Mouse (Mus musculus) midbrain, embryonic 12.5 days (tissue): Measurements from ENCODE around the gene Cop1. TPM values are rescaled to one million over a fixed set of nuclear protein-coding genes. Genes with fewer than 3 reads are reported as not detected.

Experiments used
- ATAC-seq: fragments of 200-750 bp; cut with Nextera tagmentation; 2 replicates; pipeline ENCODE4 v1.8.0; 2017; ENCODE audit warnings: low read depth, moderate TSS enrichment, moderate library complexity; ENCODE audit not compliant: low FRiP score
- H3K27ac ChIP-seq: fragments of 300-500 bp; sonication (generic); replicated peaks from 2 replicates; pipeline ENCODE4 v1.5.1; 2016; ENCODE audit warnings: mild to moderate bottlenecking
- H3K27me3 ChIP-seq: fragments of 300-500 bp; sonication (generic); 2 replicates; pipeline ENCODE4 v1.6.1; 2016; ENCODE audit warnings: mild to moderate bottlenecking
- H3K36me3 ChIP-seq: fragments of 300-500 bp; sonication (generic); 2 replicates; pipeline ENCODE4 v1.6.1; 2016
- H3K4me1 ChIP-seq: fragments of 300-500 bp; sonication (generic); 2 replicates; pipeline ENCODE4 v1.6.1; 2016
- H3K4me2 ChIP-seq: fragments of 300-500 bp; sonication (generic); replicated peaks from 2 replicates; pipeline ENCODE4 v1.6.1; 2016; ENCODE audit warnings: mild to moderate bottlenecking, moderate library complexity
- H3K4me3 ChIP-seq: fragments of 300-500 bp; sonication (generic); 2 replicates; pipeline ENCODE4 v1.5.1; 2016; ENCODE audit warnings: mild to moderate bottlenecking
- H3K9ac ChIP-seq: fragments of 300-500 bp; sonication (generic); replicated peaks from 2 replicates; pipeline ENCODE4 v1.6.1; 2016; ENCODE audit warnings: mild to moderate bottlenecking, moderate library complexity
- H3K9me3 ChIP-seq: fragments of 300-500 bp; sonication (generic); 2 replicates; pipeline ENCODE4 v1.6.1; 2016; ENCODE audit warnings: mild to moderate bottlenecking
- WGBS: fragments of 180-500 bp; shearing (Covaris S2); methylation state at CpG from one replicate; pipeline ENCODE4 v1.1.7; 2016; 5-methylcytosine and 5-hydroxymethylcytosine counted together
- polyA plus RNA-seq: library from polyadenylated mRNA; unstranded; fragments of >200 nt; fragmentation: Nextera tagmentation; extraction: Ambion mirVana; gene quantifications from 2 replicates; pipeline ENCODE4 v1.2.1, GENCODE M21; 2016

Cop1 gene
- polyA plus RNA-seq, 1 experiment from 2014 or later, result 102 TPM

DNA sequence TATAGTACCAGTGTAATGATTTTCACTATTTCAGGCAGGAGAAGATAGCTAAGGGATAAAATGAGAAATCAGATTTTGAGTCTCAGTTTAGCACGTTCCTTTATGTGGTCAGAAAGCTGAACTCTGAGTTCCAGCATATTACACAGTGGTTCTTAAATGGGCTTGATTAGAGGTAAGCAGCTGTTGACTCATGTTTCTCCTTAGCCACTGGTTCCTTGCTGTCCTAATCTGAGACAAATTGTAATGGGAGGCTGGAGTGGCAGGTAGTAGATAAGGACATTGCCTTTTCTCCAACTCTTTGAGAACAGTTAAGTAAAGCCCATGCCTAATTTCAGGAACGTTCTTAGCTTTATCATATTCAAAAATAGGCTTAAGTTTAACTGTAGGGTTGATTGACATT, 3.6 kb downstream of the Cop1 start:
- peaks cover 6% of the 10 kb centered on the region for H3K36me3 ChIP-seq
- no peaks in the 10 kb centered on the region for H3K9me3 ChIP-seq
- H3K27ac ChIP-seq, result no peak overlapping the region
- no peak overlapping the region for H3K4me2 ChIP-seq
- no peak for ATAC-seq
- no peaks in the 10 kb centered on the region for H3K27me3 ChIP-seq
- H3K9ac ChIP-seq, result no peak overlapping the region
- H3K4me1 ChIP-seq, result peaks cover 28% of the 10 kb centered on the region
- H3K4me3 ChIP-seq, result no peak overlapping the region
- 92% methylated on average over 2 of the region's 2 CpGs for WGBS

DNA sequence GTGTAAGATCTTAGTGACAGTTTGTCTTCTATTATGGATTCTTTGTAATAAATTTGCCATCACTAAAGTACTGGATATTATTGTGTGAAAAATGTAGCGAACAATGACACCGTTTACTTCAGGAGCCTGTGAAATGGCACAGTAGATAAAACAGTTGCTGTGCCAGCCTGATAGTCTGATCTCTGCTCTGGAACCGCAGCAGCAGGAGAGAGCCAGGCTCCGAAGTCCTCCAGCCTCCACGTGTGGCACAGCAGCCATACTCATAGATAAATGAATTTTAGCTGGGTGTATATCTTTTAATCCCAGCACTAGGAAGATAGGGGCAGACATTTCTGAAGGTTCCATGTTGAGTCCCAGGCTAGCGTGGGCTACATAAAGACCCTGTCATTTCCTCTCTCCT, 6.0 kb downstream of the Cop1 start:
- no peak for ATAC-seq
- H3K27ac ChIP-seq, result no peak overlapping the region
- no peaks in the 10 kb centered on the region for H3K27me3 ChIP-seq
- no peaks in the 10 kb centered on the region for H3K9me3 ChIP-seq
- H3K4me2 ChIP-seq, result no peak overlapping the region
- peaks cover 26% of the 10 kb centered on the region for H3K4me1 ChIP-seq
- H3K9ac ChIP-seq, result no peak overlapping the region
- 89% methylated on average over 6 of the region's 6 CpGs for WGBS
- H3K4me3 ChIP-seq, result no peak overlapping the region
- peaks cover 7% of the 10 kb centered on the region for H3K36me3 ChIP-seq

DNA sequence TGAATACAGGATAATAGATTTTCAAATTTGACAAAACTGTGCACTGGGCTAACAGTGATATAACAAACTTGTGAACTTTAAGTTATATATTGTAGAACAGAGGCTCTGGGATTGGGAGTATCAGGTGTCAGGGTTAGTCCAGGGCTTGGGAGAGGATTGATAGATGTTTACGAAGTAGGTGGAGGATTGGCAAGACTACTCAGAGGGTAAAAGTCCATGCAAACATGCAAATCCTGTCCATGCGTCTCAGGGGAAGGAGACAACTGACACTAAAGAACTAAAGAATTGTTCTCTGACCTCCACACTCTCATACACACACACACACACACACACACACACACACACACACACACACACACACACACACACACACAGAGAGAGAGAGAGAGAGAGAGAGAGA, 18.2 kb downstream of the Cop1 start:
- Histone ChIP-seq H3K36me3 (peaks cover 25% of the 10 kb centered on the region), H3K4me3 (no peak overlapping the region), H3K27me3 (no peaks in the 10 kb centered on the region), H3K4me1 (no peaks in the 10 kb centered on the region), H3K9me3 (no peaks in the 10 kb centered on the region), H3K4me2 (no peak overlapping the region), H3K9ac (no peak overlapping the region), H3K27ac (no peak overlapping the region)
- WGBS, result 79% methylated on average over 2 of the region's 2 CpGs
- no peak for ATAC-seq

DNA sequence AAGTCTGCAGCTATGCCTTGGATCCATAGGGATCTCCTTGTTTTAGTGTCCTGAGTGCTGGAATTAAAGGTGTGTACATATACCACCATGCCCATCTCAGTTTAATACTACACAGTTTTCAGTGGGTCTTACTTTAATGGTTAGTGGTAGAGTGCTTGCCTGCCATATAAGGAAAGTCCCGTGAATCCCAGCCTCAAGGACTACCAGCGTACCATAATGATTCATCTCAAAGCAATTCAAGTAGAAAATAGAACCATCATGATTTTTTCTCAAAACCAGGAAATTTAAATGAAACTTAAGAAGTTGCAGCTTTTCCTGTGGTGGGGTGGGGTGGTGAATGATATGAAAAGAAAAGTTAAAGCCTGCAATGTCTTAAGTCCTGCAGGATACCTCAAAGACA, 21.0 kb downstream of the Cop1 start:
- Histone ChIP-seq H3K4me3 (no peak overlapping the region), H3K9ac (no peak overlapping the region), H3K27ac (no peak overlapping the region), H3K27me3 (no peaks in the 10 kb centered on the region), H3K4me1 (no peaks in the 10 kb centered on the region), H3K9me3 (no peaks in the 10 kb centered on the region), H3K4me2 (no peak overlapping the region), H3K36me3 (peaks cover 26% of the 10 kb centered on the region)
- 90% methylated on average over 2 of the region's 2 CpGs for WGBS
- no peak for ATAC-seq

DNA sequence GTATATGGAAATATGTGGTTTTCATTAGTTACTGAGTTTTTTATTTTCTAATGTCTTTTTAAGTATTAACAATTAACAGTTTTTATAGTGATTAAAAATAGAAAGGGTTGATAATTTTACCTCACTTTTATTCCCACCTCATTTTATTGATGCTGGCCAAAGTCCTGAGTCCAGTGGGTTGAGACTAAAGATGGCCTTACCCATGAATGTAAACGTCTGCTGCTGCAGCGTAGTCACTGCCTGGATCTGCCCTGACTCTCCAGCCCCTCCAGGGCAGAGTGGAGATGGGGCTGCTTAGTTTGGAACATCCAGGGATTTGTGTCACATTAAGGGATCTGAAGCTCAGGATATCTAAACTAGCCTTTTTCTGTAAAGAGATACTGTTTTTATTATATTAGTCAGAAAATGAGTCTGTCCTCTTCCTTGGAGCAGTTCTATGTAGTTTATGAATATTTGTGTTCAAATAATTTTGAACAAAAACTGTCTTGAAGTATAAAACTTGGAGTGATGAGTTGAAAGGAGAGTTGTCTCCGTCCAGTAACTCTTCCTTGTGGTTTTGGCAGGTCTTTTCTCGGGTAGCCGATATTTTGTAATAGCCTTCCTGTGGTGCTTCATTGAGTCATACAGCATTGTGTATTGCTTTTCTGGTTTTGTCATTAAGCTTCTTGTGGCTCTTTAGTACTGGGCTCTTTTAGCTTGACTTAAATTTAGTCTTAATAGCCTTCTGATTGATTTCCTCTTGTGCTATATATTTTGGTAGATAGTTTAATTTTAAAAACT, 23.0 kb downstream of the Cop1 start:
- WGBS, result 88% methylated on average over 5 of the region's 5 CpGs
- Histone ChIP-seq H3K9me3 (no peaks in the 10 kb centered on the region), H3K36me3 (peaks cover 26% of the 10 kb centered on the region), H3K27ac (no peak overlapping the region), H3K27me3 (no peaks in the 10 kb centered on the region), H3K9ac (no peak overlapping the region), H3K4me2 (no peak overlapping the region), H3K4me1 (no peaks in the 10 kb centered on the region), H3K4me3 (no peak overlapping the region)
- ATAC-seq, result no peak

DNA sequence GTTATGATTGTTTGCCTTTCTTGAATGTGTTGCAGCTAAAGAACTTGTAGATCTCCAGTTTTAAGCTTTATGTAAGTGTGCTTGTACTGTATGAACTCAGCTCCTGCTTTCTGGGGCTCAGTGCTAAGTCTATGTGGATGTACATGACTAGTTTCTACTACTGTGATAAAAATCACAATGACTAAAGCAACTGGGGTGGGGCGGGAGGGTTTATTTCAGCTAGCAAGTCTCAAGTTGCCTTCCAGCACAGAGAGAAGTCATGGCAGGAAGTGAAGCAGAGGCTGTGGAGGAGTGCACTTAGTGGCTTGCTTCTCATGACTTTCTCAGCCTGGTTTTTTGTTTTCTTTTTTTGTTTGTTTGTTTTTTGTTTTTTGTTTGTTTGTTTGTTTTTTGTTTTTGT, 24.4 kb downstream of the Cop1 start:
- H3K9ac ChIP-seq, result no peak overlapping the region
- H3K27ac ChIP-seq, result no peak overlapping the region
- H3K27me3 ChIP-seq, result no peaks in the 10 kb centered on the region
- ATAC-seq, result no peak
- no peaks in the 10 kb centered on the region for H3K9me3 ChIP-seq
- H3K36me3 ChIP-seq, result peaks cover 27% of the 10 kb centered on the region
- 91% methylated on average over 1 of the region's 1 CpGs for WGBS
- H3K4me1 ChIP-seq, result no peaks in the 10 kb centered on the region
- H3K4me2 ChIP-seq, result no peak overlapping the region
- no peak overlapping the region for H3K4me3 ChIP-seq

DNA sequence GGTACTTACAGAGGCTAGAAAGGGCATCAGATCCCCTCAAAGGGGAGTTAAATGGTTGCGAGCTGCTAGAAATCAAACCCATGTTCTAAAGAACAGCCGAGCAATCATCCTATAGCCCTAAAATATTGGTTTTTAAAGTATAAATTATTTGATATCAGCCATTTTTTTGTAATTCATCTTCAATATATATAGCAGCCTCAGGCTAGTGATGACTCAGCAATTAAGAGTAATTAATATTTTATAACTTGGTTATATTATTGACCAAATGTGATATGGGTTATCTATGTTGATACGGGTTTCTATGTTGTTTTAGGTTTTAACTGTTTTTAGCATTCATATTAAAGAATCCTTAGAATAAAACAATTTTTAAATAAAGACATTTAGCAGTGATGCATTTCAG, 31.7 kb downstream of the Cop1 start:
- WGBS, result 93% methylated on average over 3 of the region's 3 CpGs
- no peak overlapping the region for H3K9ac ChIP-seq
- no peaks in the 10 kb centered on the region for H3K9me3 ChIP-seq
- no peaks in the 10 kb centered on the region for H3K4me1 ChIP-seq
- no peak overlapping the region for H3K4me3 ChIP-seq
- no peak overlapping the region for H3K27ac ChIP-seq
- no peaks in the 10 kb centered on the region for H3K27me3 ChIP-seq
- H3K4me2 ChIP-seq, result no peak overlapping the region
- ATAC-seq, result no peak
- peaks cover 15% of the 10 kb centered on the region for H3K36me3 ChIP-seq

DNA sequence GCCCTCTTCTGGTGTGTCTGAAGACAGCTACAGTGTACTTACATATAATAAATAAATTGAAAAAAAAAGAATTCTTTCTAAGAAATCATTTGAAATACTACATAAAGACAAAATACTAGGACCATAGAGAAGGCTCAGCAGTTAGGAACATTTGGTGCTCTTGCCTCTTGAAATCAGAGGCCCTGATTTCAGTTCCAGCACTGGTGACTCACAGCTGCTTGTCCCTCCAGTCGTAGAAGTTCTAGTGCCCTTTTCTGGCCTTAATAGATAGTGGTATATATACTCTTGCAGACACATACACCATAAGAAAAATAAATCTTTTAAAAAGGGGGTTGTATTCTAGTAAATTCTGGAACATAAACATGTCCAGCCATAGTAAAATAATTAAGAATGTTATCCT, 48.0 kb downstream of the Cop1 start:
- no peaks in the 10 kb centered on the region for H3K4me1 ChIP-seq
- H3K4me3 ChIP-seq, result no peak overlapping the region
- no peak for ATAC-seq
- H3K27ac ChIP-seq, result no peak overlapping the region
- H3K27me3 ChIP-seq, result no peaks in the 10 kb centered on the region
- 86% methylated on average over 1 of the region's 1 CpGs for WGBS
- peaks cover 18% of the 10 kb centered on the region for H3K36me3 ChIP-seq
- no peaks in the 10 kb centered on the region for H3K9me3 ChIP-seq
- H3K9ac ChIP-seq, result no peak overlapping the region
- no peak overlapping the region for H3K4me2 ChIP-seq

DNA sequence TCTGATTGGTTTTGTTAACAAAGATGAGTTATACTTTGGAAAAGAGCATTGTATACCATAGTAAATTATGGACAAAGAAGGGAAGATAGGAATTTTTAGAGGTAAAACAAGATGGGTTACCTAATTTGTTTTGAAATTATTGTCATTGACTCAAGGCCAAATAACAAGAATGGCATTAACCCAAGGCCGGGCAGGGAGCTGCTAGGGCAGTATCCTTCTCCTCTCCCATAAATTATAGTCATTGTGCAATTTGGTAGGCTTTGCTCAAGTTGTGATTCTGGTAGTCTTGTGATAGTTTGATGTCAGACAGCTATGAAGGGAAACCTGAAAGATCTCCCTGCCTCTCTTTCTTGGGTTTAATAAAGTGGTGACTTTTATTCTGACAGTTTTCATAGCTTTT, 49.7 kb downstream of the Cop1 start:
- H3K4me1 ChIP-seq, result no peaks in the 10 kb centered on the region
- 94% methylated on average over 1 of the region's 1 CpGs for WGBS
- no peak overlapping the region for H3K4me3 ChIP-seq
- no peak overlapping the region for H3K27ac ChIP-seq
- H3K36me3 ChIP-seq, result peaks cover 18% of the 10 kb centered on the region
- no peak overlapping the region for H3K9ac ChIP-seq
- no peak overlapping the region for H3K4me2 ChIP-seq
- ATAC-seq, result no peak
- H3K9me3 ChIP-seq, result no peaks in the 10 kb centered on the region
- H3K27me3 ChIP-seq, result no peaks in the 10 kb centered on the region

DNA sequence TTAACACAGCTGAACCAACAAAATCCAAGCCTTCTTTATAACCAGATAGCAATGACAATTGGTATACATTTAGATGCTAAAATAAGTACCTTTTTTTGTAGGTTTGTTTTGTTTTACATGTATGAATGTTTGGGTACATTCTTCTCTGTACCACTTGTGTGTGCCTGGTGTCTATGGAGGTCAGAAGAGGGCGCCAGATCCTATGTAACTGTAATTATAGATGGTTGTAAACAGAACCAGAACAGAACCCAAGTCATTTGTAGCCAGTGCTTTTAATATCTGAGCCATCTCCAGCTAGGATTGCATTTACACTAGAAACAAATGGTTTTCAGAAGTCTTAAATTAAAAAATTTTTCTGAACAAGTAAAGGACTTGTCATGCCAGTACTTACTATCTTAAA, 54.7 kb downstream of the Cop1 start:
- H3K36me3 ChIP-seq, result peaks cover 5% of the 10 kb centered on the region; the same call in 1 of the 2 replicates
- no peaks in the 10 kb centered on the region for H3K9me3 ChIP-seq
- H3K9ac ChIP-seq, result no peak overlapping the region
- H3K27me3 ChIP-seq, result no peaks in the 10 kb centered on the region
- H3K4me2 ChIP-seq, result no peak overlapping the region
- H3K4me3 ChIP-seq, result no peak overlapping the region
- WGBS, result 71% methylated on average over 1 of the region's 1 CpGs
- ATAC-seq, result no peak
- no peak overlapping the region for H3K27ac ChIP-seq
- no peaks in the 10 kb centered on the region for H3K4me1 ChIP-seq

DNA sequence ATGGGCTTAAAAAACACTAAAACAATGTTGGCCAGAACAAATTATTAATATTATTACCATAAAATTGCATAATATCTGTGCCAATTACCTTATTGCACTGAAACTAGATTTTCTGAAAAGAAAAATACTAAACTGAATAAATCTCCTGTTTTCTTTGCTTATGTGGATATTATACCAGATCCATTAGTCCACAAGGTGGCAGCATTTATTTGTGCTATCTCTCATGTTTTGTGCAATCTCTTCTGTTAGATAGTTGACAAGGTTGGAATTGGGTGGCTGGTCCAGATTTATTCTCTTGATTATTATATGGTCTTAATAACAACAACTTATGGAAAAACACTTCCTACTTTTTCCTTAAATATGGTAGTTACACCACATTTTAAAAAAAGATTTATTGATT, 58.1 kb downstream of the Cop1 start:
- H3K9ac ChIP-seq, result no peak overlapping the region
- no peak overlapping the region for H3K27ac ChIP-seq
- peaks cover 12% of the 10 kb centered on the region for H3K36me3 ChIP-seq
- H3K9me3 ChIP-seq, result no peaks in the 10 kb centered on the region
- H3K4me1 ChIP-seq, result no peaks in the 10 kb centered on the region
- H3K27me3 ChIP-seq, result no peaks in the 10 kb centered on the region
- H3K4me3 ChIP-seq, result no peak overlapping the region
- no peak for ATAC-seq
- no peak overlapping the region for H3K4me2 ChIP-seq

DNA sequence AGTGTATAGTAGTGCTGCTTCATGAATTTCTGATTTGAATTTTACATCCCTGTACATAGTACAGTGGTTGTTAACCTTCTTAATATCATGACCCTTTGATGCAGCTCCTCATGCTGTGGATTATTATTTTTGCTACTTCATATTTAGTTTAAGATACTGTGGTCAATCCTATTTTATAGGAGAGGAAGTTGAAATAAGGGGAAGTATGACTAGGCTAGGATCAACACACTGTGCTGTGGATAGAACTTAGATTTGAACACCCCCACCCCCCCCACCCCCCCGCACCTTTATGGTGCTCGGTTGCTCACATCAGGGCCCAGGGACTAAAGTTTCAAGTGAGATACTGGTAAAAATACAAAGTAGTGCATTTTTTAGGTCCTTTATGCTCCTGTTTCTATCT, 58.7 kb downstream of the Cop1 start:
- H3K9ac ChIP-seq, result no peak overlapping the region
- no peak overlapping the region for H3K4me3 ChIP-seq
- H3K4me1 ChIP-seq, result no peaks in the 10 kb centered on the region
- ATAC-seq, result no peak
- H3K27ac ChIP-seq, result no peak overlapping the region
- 97% methylated on average over 2 of the region's 2 CpGs for WGBS
- no peaks in the 10 kb centered on the region for H3K9me3 ChIP-seq
- H3K27me3 ChIP-seq, result no peaks in the 10 kb centered on the region
- H3K36me3 ChIP-seq, result peaks cover 12% of the 10 kb centered on the region
- H3K4me2 ChIP-seq, result no peak overlapping the region

DNA sequence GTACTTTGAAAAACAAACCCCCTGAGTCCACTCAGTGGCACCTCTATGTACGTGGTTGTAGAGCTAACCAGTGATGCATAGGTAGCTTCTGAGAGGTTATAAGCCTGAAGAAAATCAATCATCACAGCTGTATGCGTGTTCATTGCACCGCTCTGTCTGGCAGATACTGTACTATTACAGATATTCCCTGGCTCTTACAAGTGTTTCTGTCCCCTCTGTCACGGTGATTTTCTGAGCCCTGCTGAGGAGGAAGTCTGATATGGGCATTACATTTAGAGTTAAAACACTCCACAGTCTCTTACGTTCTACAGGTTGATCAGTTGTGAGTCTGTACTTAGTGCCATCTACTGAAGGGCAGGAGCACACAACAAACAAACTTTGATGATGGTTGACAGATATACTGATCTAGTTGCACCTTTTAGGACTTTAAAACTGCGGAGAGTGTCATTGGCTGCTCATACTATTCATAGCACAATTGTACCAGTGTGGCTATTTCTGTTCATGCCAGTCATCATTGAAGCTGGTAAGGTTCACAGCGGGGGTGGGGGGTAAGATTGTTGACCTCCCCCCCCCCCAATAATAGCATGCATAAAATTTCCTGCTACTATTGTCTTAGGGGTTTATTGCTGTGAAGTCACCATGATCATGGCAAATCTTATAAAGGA, 69.4 kb downstream of the Cop1 start:
- Histone ChIP-seq H3K9me3 (no peaks in the 10 kb centered on the region), H3K4me2 (no peak overlapping the region), H3K4me3 (no peak overlapping the region), H3K9ac (no peak overlapping the region), H3K27ac (no peak overlapping the region), H3K27me3 (no peaks in the 10 kb centered on the region), H3K4me1 (no peaks in the 10 kb centered on the region), H3K36me3 (no peaks in the 10 kb centered on the region)
- 95% methylated on average over 7 of the region's 7 CpGs for WGBS
- no peak for ATAC-seq
